Mouse (Mus musculus): Measurements from ENCODE around the gene Pth2.

DNA sequence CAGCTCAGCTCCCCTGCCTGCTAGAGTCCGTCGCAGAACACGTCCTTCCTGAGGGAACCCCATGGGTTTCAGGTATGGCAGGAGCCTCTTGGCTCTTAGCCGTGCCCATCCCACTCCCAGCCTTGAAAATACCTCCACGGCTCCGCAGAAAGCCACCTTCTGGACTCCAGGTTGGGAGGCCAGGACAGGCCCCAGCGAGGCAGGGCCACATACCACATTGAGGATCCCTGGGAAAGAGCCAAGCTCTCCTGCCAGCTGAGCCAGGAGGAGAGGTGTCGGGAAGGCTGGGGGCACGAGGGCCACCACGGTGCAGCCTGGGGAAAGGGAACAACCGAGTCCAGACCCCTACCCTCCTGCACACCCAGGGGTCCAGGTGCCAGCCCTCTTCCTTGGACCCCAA lies 33.5 kb upstream of the Pth2 start:
- TF ChIP-seq CTCF (IDR thresholded peaks at IDR 0.05; ENCODE audit: borderline replicate concordance, insufficient read depth, low read depth, low read length): no peak
- no peak for TF ChIP-seq POLR2A (IDR thresholded peaks at IDR 0.05; ENCODE audit: borderline replicate concordance, insufficient read depth, low read length)
